Mouse (Mus musculus) lung, adult 18-20 months (tissue): ENCODE results near the gene Timm22.
A peak's percentile ranks its signal among the peaks of the same experiment; 100 is the strongest.

Source experiments
- DNase-seq, 2 experiments: peaks; one replicate each; pipeline ENCODE4 v3.0.0; 2022; ENCODE audit warnings: mixed read lengths in 2 of 2

Gene Timm22

DNA sequence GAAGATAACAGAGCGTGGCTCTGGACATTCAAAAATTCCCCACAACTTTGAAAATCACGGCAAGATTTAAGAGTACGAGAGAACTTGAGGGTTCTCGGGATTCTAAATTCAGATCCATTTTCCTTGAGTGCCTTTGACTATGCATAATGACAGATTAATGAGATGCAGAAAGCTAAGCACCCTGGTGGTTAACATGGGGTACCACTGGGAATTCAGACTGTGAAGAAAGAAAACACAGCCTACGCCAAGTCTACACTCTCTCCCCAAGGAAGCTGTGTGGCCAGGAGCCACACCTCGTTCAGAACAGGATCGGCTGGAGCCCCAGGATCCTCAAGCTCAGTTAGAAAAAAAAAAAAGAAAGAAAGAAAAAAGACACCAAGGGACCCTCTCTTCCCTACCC, 14.2 kb upstream of the Timm22 start:
- DNase-seq = no peak

DNA sequence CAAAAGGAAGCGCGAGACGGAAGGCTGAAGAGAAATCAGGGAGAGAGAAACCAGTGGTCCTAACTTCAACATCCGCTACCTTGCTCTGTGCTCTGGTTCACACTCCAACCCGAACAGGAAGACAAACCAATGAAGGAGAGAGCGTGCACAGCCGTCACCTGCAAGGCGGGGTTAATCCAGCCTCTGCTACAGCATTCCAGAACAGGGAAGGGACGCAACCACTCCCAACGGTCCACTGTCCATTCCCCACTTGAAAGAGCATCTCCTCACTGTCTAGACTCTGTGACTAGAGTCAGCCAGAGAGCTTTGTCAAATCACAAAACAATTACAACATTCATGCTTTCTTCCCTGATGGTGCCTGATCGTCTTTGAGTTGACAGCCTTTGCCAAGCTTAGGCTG, 13.8 kb upstream of the Timm22 start:
- DNase-seq = no peak

DNA sequence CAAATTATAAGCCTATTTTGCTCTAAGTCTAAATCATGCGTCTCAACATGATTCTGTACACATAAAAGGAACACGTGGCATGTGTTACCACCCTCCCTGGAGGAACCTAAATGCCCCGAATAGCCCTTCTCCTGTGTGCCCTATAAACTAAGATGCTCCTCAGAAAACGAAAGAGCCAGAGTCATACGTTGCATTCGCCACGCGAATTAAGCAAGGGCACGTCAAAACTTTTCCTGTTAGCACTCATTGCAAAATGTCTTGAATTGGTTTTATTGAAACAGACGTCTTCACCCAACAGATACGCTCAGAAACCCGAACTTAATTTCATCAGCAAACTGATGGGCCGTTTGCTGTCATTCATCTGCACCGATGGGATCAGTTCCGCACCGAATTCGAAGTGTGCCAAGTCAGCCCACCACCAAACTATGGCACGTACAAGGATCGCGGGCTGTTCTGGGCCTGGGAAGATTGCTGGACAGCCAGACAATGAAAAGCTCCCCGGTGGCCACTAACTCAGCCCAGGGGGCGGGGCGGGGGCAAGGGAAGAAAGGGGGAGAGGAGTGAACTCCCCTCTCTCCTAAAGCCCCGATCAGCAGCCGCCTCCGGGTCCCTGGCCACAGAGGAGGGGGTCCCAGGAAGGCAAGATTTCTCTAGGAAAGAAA, 9.0 kb upstream of the Timm22 start:
- DNase-seq = peak; percentile 23 to 29

DNA sequence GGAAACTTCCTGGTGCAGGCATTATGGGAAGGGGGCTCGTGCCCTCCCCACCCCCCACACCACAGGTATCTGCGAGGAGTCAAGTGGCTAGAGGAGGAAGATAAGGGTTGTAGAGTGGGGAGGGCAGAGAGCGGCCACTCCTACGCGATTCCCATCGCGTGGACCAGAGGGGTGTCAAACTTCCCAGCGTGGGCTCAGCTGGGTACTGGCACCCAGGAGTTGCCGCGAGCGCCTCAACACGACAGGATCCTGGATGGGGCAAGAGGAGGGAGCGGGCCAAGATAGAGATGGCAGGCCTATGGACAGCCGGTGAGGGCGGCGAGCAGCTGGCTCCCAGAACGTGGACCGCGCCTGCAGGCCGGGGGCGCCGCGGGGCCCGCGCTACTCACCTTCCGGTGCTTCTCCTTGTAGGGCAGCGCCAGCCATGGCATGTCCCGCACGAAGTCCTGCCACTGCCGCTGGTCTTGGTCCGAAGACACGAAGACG, 8.4 kb upstream of the Timm22 start:
- peak in 1 of 2 experiments; percentile 31 for DNase-seq

DNA sequence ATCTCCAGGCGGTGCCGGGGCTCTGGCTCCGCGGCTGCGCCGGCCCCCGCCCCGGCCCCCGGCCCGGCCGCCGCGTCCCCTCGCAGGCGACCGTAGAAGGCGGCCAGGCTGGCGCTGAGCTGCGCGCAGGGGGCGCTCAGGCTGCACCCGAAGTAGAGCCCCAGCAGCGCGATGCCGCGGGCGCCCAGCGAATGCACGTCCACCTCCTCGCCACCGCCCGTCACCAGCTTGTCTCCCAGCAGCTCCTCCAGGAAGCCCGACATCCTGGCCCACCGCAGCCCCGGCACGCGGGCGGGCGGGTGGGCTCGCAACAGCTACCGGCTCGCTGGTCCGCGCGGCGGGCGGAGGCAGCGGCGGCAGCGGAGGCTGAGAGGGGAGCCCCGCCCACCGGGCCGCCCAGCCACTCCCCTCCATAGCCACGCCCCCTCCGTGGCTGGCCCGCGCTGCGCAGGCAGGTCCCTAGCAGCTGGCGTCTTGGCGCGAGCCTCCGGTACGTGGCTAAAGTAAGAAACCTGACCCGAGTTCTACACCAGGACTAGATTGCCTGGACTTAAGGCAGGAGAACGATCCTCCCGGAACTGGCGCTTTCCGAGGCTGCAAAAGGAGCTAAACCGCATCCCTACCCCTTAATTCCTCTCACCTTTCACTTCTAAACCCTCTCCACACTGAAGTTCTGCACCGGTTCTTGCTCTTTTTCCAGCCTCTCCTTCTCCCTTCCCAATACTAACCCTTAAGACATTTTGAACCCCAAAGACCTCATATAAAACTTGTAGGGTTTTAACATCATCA, 7.8 kb upstream of the Timm22 start, which contains the start of gene Nxn:
Gene Nxn, minus strand, starts transcription at position 343 of the 789 bp plus-strand sequence.
- peak; percentile 92 to 93 for DNase-seq

DNA sequence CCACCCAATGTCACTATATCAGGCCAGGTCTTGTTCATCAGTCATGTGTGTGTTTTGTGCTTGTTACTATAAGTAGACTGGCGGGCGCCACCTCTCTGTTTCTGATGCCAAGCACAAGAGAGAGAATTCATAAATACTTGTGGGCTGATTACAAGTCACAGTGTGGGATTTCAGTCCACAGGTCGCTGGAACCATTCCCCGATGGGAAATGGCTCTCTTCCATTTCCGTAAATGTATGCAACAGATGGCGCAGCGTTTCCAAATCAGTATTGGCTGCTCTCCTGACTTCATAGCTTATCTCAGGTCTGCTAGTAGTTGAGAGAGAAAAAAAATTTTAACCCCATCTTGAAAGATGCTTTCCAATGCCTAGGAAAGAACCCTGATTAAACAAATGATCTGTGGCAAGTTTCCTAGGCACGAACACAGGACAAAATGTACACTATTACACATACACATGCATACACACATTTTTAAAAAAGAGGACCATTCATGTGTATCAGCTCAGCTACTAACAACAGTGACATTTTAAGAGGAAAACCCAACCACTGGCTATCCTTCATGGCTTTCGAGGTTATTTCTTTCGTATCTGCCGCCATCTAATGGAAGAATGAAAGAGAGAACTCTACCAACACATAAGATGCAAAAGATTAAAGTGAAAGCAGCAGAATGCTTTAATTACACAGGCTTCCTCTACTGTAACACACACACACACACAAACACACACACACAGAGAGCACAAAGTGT, 7.0 kb upstream of the Timm22 start:
- peak; percentile 33 to 40 for DNase-seq

DNA sequence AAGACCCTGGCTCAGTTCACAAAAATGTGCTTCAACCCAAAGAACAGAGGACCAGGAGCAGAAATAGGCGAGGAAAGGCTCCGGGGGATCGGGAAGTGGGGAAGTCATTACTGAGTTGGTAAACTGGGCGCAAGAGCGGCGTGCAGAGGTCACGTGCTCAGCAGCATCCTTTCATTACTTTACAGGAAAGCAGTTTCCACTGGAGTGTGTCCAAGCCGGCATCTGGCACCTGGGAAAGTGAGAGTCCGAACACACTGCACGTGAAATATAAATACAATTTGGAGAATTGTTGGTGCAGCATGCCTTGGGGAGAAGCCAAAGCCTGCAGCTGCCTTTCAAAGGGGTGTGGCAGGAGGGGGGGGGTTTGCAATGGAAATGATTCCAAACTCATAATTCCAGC, 5.4 kb upstream of the Timm22 start:
- DNase-seq = no peak

DNA sequence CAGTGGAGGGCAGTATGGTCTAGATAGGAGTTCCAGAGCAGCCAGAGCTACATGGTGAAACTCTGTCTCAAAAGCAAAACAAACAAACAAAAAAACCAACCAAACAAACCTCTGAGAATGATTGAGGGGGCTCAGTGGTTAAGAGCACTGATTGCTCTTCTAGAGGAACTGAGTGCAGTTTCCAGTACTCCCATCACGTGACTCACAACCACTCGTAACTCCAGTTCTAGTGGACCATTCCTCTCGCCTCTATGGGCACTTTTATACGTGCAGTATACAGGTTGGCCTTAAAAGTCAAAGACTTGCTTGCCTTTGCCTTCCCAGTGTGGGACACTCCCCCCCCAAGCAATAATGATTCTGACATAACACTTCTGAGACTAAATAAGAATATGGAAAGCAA, 1.6 kb upstream of the Timm22 start:
- no peak for DNase-seq

DNA sequence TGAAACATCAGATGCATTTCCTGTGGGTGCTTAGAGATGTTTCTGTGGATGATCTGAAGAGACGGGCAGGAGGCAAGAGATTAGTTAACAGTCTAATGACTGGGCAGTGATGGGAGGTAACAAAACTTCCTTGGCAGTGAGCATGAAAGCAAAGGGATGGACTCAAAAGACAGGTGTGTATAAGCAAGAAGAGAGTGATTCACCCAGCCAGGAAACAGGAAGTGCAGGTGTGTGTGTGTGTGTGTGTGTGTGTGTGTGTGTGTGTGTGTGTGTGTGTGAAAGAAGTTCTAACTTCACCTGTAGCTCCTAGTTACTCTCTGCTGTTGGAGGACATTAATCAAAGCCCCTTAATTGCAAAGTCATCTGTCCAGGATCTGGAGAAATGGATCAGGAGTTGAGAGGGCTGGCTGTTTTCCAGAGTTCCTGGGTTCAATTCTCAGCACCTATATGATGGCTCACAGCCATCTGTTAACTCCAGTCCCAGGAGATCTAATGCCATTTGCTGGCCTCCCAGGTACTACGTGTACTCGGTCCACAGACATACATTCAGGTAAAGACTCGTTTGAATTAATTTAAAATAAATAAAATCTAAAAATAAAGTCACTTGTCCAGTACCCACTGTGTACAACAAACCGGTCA, 1.0 kb upstream of the Timm22 start:
- DNase-seq = no peak

DNA sequence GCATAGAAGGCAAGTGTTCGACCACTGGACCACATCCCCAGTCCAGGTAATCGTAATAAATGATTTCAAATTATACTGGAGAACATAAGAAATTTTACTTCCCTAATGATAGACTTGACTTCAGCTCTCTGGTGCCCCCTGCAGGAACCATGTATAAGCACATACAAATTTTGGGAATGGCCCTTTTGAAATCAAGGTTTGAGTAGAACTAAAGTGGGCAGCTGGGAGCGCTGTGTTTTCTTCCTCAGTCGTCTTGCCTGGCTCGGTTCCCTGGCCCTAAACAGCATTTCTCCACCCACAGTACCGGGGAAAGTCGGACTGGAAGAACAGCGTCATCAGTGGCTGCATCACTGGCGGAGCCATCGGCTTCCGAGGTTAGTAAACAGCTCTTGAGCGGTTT, 4.1 kb downstream of the Timm22 start:
- DNase-seq = peak; percentile 57 to 62

DNA sequence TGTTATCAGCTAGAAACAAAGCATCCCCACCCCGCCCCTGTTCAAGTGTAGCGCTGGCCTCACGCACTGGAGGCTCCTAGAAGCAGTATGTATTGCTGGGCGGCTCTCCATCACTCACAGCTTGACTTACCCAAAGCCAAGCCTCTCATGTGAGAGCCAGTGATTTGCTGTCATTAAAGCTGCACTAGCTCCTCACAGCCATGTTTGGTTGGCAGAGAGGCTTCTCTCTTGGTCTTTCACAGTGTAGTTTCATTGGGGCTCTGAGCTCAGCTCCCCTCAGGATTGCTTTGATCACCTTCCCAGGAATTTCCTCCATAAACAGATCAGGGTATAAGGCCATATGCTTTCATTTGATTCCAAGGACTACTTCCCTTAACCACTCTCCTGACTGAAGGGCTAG, 6.5 kb downstream of the Timm22 start:
- no peak for DNase-seq

DNA sequence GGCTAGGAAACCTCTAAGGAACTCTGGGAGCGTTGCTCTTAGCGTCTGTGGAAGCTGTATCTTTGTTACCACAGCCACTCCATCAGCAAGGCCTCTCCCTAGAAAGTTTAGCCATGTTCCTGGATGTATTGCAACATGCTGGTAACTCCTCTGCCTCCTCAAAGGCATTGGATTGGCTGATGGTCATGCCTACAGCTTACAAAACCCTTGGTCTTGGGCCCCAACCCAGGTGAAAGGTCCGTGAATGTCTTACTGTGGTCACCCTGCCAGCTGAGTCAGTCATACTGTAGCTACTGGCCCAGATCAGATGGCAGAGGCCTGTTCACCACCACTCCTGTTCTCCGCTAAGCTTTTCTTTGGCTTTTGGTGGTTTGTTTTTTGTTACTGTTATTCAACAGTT, 8.2 kb downstream of the Timm22 start:
- peak; percentile 60 for DNase-seq

DNA sequence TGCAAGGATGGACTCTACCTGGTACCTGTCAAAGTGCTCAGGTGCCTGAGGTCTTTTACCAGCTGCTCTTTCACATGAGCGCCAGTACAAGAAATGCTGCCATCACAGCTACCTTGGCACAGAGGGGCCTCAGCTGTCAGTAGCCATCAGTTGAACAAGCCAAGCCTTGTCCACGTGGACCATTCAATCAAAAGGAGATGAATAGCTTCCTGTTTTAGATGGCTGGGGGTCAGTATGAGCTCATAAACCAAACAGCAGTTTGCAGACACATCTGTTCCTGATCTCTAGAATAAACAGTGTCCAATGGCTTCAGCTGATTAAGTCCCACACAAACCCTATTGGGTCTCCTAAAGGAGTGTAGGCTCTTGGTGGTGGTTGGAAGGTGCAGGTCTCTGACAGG, 9.2 kb downstream of the Timm22 start:
- no peak for DNase-seq

DNA sequence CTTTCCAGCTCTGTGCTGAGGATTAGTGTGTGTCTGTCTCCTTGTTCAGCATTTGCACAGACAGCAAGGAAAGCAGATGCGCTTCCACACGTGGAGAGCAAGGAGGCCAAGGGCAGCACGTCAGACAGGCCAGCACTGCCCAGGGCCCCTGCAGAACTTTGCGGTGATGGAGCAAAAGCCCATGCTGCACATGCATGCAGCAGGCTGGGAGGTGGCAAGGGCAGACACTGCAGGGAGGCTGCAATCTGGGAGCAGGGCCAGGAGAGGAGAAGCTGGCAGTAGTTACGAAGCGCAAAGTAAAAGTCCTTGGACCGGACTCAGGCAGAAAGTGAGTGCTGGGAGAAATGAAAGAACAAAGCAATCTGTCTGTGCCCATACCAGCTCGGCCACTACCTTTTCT, 11.7 kb downstream of the Timm22 start:
- DNase-seq = no peak

DNA sequence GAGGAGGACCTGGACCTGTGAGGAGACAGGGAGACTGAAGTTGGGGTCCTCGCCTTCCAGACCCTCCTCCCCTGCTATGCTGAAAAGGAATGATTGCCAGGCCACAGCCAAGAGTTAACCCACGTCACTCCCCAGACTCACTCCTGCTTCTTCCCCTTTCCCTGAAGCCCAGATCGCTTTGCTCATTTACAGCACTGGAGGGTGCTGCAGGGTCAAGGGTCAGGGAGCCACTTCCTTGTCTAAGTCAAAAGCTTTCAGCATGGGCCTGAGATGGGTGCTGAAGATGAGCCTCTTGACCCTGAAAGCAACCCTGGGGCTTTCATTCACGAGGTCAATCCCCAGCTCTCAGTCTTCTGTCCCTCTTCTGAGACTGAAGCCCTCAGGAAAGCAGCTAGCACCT, 12.4 kb downstream of the Timm22 start:
- DNase-seq = peak; percentile 38 to 47

DNA sequence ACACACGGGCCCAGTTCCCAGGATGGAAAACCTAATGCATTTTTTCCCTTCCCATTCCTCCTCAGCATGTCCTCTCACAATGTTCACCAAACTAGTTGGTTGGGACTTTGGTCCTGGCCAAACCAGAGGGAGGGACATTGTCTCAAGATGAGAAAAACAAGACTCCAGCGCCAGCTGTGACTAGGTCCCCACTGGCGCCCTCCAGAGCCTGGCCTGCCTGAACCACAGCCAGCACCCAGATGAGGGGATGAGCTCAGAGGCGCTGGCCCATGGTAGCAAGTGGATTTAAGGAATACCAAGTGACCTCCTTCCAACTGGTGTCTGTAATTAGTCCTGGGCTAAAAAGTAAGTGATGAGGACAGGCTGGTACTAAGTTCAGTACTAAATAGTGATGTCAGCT, 14.1 kb downstream of the Timm22 start:
- no peak for DNase-seq

DNA sequence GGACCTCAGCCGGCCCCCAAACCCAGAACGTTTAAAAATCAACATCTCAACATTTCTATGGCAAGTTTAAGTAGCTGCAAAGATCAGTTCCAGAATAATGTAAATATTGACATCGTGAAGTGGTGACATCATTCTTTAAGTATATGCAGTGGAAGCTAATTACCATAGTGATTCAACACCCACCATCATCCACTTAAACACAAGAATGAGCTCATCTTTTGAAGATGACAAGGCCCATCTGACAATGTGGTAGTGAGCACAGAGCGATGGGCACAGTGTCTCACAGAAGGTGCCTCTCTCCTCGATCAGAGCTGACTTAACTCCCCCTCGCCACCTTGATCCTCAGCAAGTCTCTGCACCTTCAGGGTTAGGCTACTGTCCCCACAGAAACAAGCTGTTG, 19.0 kb downstream of the Timm22 start:
- no peak for DNase-seq

DNA sequence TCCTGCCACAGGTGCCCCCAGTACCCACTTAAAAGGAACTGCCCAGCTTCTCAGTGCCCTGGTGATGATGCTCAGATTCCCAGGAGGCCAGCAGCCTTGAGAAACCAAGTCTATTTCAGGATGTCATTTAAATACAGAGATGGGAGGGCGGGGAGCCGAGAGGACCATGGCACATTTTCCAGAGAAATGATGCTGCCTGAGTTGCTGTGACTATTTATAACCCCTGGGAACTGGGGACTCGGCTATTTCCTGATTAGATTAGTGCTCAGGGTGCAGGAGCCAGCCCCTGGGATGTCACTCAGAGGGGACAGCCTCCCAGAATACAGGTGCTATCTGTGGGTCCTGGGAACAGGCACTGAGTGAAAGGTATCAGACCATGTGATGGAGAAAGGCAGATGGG, 21.0 kb downstream of the Timm22 start:
- DNase-seq = no peak

DNA sequence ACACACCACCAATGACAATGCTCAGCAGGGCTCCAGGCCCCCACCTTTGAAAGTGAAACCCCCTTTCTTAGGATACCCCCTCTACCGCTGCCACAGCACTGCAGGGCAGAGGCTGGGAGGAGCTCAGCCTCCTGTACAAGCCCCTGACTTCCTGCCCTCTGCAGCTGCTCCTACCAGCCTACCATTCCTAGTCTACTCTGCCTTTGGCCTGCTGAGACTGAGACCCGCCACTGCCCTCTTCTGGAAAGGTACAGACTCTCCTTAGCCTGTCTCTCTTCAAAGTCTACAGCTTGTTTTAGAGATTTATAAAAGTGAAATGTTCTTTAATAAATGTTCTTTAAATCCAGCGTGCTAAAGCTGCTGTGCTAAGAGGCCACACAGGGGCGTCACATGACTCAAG, 22.3 kb downstream of the Timm22 start:
- DNase-seq = no peak

DNA sequence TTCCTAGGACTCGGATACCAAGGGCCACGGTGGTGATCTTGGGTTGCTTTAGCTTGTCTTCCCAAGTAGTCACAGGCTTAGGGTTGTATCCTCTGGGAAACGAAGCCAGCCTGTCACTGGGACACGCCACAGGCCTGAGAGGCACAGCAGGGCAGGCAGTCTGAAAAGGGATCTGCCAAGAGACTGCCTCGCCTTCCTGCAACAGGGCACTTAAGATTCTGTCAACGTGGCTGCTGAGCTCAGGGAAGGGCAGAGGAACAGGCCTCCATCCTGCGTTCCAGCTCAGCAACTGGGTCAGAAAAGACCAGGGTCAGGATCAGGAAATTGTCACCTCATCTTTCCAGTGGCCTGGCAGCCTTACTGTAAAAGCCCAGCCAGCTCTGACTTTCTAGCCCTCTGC, 22.8 kb downstream of the Timm22 start:
- no peak for DNase-seq

DNA sequence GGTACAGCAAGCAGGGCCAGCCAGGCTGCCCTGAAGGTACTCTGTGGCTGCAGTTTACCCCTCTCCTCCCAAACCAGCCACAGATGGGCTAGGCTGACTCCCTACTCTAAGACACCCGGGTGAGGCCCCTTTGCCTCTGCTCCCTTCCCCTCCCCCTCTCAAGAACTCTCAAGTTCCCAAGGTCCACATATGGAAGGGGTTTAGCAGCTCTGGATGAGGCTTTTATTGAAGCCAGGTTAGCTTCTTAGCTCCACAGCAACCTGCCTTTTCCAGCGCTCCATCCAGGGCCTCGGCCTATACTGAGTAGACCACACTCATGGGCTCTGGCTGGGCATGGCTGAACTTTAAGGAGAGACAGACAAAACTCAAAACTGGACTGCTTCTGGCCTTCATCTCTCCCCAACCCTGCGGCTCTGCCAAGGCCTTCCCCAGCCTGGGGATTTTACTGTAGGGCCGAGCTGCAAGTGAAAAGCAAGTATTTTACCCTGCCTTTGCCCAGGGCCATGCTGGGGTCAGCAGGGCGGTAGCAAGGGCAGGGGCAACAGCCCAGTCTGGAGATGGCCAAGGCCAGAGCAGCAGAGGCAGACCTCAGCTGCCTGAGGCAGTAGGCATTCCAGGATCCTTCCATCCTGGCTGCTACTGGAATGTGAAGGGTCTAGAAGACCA, 23.3 kb downstream of the Timm22 start:
- no peak for DNase-seq

DNA sequence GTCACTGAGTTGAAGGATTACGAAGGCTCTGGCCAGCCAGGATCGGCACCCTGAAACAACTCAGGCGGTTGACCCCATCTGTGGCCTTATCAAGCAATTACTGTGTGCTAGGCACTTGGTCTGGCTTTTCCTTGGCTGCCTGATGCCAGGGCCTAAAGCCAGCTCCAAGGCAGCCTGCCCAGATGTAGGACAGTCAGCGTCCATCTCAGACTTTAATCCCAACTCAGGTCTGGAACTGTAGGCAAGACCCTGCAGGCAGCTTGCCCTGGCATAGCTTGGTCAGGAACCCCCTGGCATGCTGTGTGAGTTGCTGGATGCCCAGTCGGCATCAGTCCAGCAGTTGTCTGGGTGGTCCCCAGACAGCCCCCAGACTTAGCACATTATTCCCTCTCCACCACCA, 29.3 kb downstream of the Timm22 start:
- no peak for DNase-seq
